Mouse (Mus musculus): ENCODE measurements around the gene Clec4a3. TPM values are rescaled to one million over a fixed set of nuclear protein-coding genes. Genes with fewer than 3 reads are reported as not detected.

The Clec4a3 gene
- polyA plus RNA-seq (2014; fragmentation: Nextera tagmentation; extraction: Ambion mirVana) = 2.5 and 2.6 TPM in 2 replicates

- H3K36me3 ChIP-seq (ENCODE audit: control insufficient read depth, insufficient read depth, low read length) = no peaks in the 10 kb centered on the region
- 87% methylated on average over 8 of the region's 8 CpGs for WGBS
Observed at GRCm38 (mm10) chr6:122952401-122952800, at the start of gene Clec4a3. Gene Clec4a3 (plus strand): TSS chr6:122952515.

GRCm38 (mm10) chr6:122919922-122920321 lies 32.4 kb upstream of the Clec4a3 start:
- Histone ChIP-seq H3K27me3 (ENCODE audit: control insufficient read depth, insufficient read depth, low read length) (no peaks in the 10 kb centered on the region), H3K4me2 (replicated peaks; ENCODE audit: low read depth, low read length) (no peak overlapping the region), H3K36me3 (ENCODE audit: control insufficient read depth, insufficient read depth, low read length) (no peaks in the 10 kb centered on the region), H3K9me3 (ENCODE audit: control insufficient read depth, low read length) (no peaks in the 10 kb centered on the region), H3K27ac (ENCODE audit: low read depth, low read length) (no peak overlapping the region), H3K9ac (ENCODE audit: low read depth, low read length) (no peak overlapping the region), H3K4me1 (ENCODE audit: control insufficient read depth, insufficient read depth, low read length) (no peaks in the 10 kb centered on the region), H3K4me3 (ENCODE audit: low read length) (no peak overlapping the region)
- 15% methylated on average over 4 of the region's 4 CpGs for WGBS
- ATAC-seq (ENCODE audit: low FRiP score, low TSS enrichment) = peak; percentile 62; the same call in 1 of the 2 replicates

More at GRCm38 (mm10) chr6:122952401-122952800, at the start of gene Clec4a3:
- no peak within 1 kb of the TSS for H3K4me2 ChIP-seq (replicated peaks; ENCODE audit: low read depth, low read length)
- no peak within 1 kb of the TSS for H3K4me3 ChIP-seq (ENCODE audit: low read length)
- H3K4me1 ChIP-seq (ENCODE audit: control insufficient read depth, insufficient read depth, low read length) = no peaks in the 10 kb centered on the region
- H3K27me3 ChIP-seq (ENCODE audit: control insufficient read depth, insufficient read depth, low read length) = no peaks in the 10 kb centered on the region
- H3K9me3 ChIP-seq (ENCODE audit: control insufficient read depth, low read length) = no peaks in the 10 kb centered on the region
- no peak for ATAC-seq (ENCODE audit: low FRiP score, low TSS enrichment)
- H3K9ac ChIP-seq (ENCODE audit: low read depth, low read length) = no peak within 1 kb of the TSS
- H3K27ac ChIP-seq (ENCODE audit: low read depth, low read length) = no peak within 1 kb of the TSS

- no peak within 1 kb of the TSS for H3K4me2 ChIP-seq (replicated peaks; ENCODE audit: low read depth, low read length)
- H3K4me3 ChIP-seq (ENCODE audit: low read length) = no peak within 1 kb of the TSS
- no peaks in the 10 kb centered on the region for H3K27me3 ChIP-seq (ENCODE audit: control insufficient read depth, insufficient read depth, low read length)
- no peaks in the 10 kb centered on the region for H3K4me1 ChIP-seq (ENCODE audit: control insufficient read depth, insufficient read depth, low read length)
- H3K27ac ChIP-seq (ENCODE audit: low read depth, low read length) = no peak within 1 kb of the TSS
- ATAC-seq (ENCODE audit: low FRiP score, low TSS enrichment) = no peak
- no peaks in the 10 kb centered on the region for H3K36me3 ChIP-seq (ENCODE audit: control insufficient read depth, insufficient read depth, low read length)
- 55% methylated on average over 4 of the region's 4 CpGs for WGBS
- H3K9ac ChIP-seq (ENCODE audit: low read depth, low read length) = no peak within 1 kb of the TSS
- no peaks in the 10 kb centered on the region for H3K9me3 ChIP-seq (ENCODE audit: control insufficient read depth, low read length)
Observed at GRCm38 (mm10) chr6:122921451-122921850, 30.9 kb upstream of the Clec4a3 start, which contains the start of gene Clec4a1. Gene Clec4a1 (plus strand): TSS chr6:122921848.

- Histone ChIP-seq H3K27me3 (ENCODE audit: control insufficient read depth, insufficient read depth, low read length) (no peaks in the 10 kb centered on the region), H3K4me1 (ENCODE audit: control insufficient read depth, insufficient read depth, low read length) (no peaks in the 10 kb centered on the region), H3K4me3 (ENCODE audit: low read length) (no peak overlapping the region), H3K27ac (ENCODE audit: low read depth, low read length) (no peak overlapping the region), H3K4me2 (replicated peaks; ENCODE audit: low read depth, low read length) (no peak overlapping the region), H3K9ac (ENCODE audit: low read depth, low read length) (no peak overlapping the region), H3K36me3 (ENCODE audit: control insufficient read depth, insufficient read depth, low read length) (no peaks in the 10 kb centered on the region), H3K9me3 (ENCODE audit: control insufficient read depth, low read length) (no peaks in the 10 kb centered on the region)
- ATAC-seq (ENCODE audit: low FRiP score, low TSS enrichment) = no peak
- 83% methylated on average over 3 of the region's 3 CpGs for WGBS
Observed at GRCm38 (mm10) chr6:122934845-122935244, 17.5 kb upstream of the Clec4a3 start.

GRCm38 (mm10) chr6:122939618-122940017 lies 12.7 kb upstream of the Clec4a3 start:
- Histone ChIP-seq H3K27me3 (ENCODE audit: control insufficient read depth, insufficient read depth, low read length) (no peaks in the 10 kb centered on the region), H3K9me3 (ENCODE audit: control insufficient read depth, low read length) (no peaks in the 10 kb centered on the region), H3K4me2 (replicated peaks; ENCODE audit: low read depth, low read length) (no peak overlapping the region), H3K36me3 (ENCODE audit: control insufficient read depth, insufficient read depth, low read length) (no peaks in the 10 kb centered on the region), H3K4me3 (ENCODE audit: low read length) (no peak overlapping the region), H3K4me1 (ENCODE audit: control insufficient read depth, insufficient read depth, low read length) (no peaks in the 10 kb centered on the region), H3K9ac (ENCODE audit: low read depth, low read length) (no peak overlapping the region), H3K27ac (ENCODE audit: low read depth, low read length) (no peak overlapping the region)
- no peak for ATAC-seq (ENCODE audit: low FRiP score, low TSS enrichment)
- 85% methylated on average over 5 of the region's 5 CpGs for WGBS

- WGBS = 93% methylated on average over 2 of the region's 2 CpGs
- Histone ChIP-seq H3K4me1 (ENCODE audit: control insufficient read depth, insufficient read depth, low read length) (no peaks in the 10 kb centered on the region), H3K4me2 (replicated peaks; ENCODE audit: low read depth, low read length) (no peak overlapping the region), H3K36me3 (ENCODE audit: control insufficient read depth, insufficient read depth, low read length) (no peaks in the 10 kb centered on the region), H3K4me3 (ENCODE audit: low read length) (no peak overlapping the region), H3K9me3 (ENCODE audit: control insufficient read depth, low read length) (no peaks in the 10 kb centered on the region), H3K9ac (ENCODE audit: low read depth, low read length) (no peak overlapping the region), H3K27ac (ENCODE audit: low read depth, low read length) (no peak overlapping the region), H3K27me3 (ENCODE audit: control insufficient read depth, insufficient read depth, low read length) (no peaks in the 10 kb centered on the region)
- no peak for ATAC-seq (ENCODE audit: low FRiP score, low TSS enrichment)
Observed at GRCm38 (mm10) chr6:122946760-122947159, 5.6 kb upstream of the Clec4a3 start.

GRCm38 (mm10) chr6:122964562-122964961 lies 12.2 kb downstream of the Clec4a3 start:
- Histone ChIP-seq H3K27ac (ENCODE audit: low read depth, low read length) (no peak overlapping the region), H3K4me2 (replicated peaks; ENCODE audit: low read depth, low read length) (no peak overlapping the region), H3K9ac (ENCODE audit: low read depth, low read length) (no peak overlapping the region), H3K4me1 (ENCODE audit: control insufficient read depth, insufficient read depth, low read length) (no peaks in the 10 kb centered on the region), H3K27me3 (ENCODE audit: control insufficient read depth, insufficient read depth, low read length) (no peaks in the 10 kb centered on the region), H3K36me3 (ENCODE audit: control insufficient read depth, insufficient read depth, low read length) (no peaks in the 10 kb centered on the region), H3K9me3 (ENCODE audit: control insufficient read depth, low read length) (peaks cover 2% of the 10 kb centered on the region; the same call in 1 of the 2 replicates), H3K4me3 (ENCODE audit: low read length) (no peak overlapping the region)
- WGBS = 92% methylated on average over 2 of the region's 2 CpGs
- ATAC-seq (ENCODE audit: low FRiP score, low TSS enrichment) = no peak

GRCm38 (mm10) chr6:122969048-122969447 lies 16.7 kb downstream of the Clec4a3 start:
- Histone ChIP-seq H3K9ac (ENCODE audit: low read depth, low read length) (no peak overlapping the region), H3K27ac (ENCODE audit: low read depth, low read length) (no peak overlapping the region), H3K4me1 (ENCODE audit: control insufficient read depth, insufficient read depth, low read length) (no peaks in the 10 kb centered on the region), H3K36me3 (ENCODE audit: control insufficient read depth, insufficient read depth, low read length) (no peaks in the 10 kb centered on the region), H3K4me2 (replicated peaks; ENCODE audit: low read depth, low read length) (no peak overlapping the region), H3K27me3 (ENCODE audit: control insufficient read depth, insufficient read depth, low read length) (no peaks in the 10 kb centered on the region), H3K4me3 (ENCODE audit: low read length) (no peak overlapping the region), H3K9me3 (ENCODE audit: control insufficient read depth, low read length) (no peaks in the 10 kb centered on the region)
- WGBS = 88% methylated on average over 2 of the region's 2 CpGs
- no peak for ATAC-seq (ENCODE audit: low FRiP score, low TSS enrichment)

- no peaks in the 10 kb centered on the region for H3K27me3 ChIP-seq (ENCODE audit: control insufficient read depth, insufficient read depth, low read length)
- H3K4me2 ChIP-seq (replicated peaks; ENCODE audit: low read depth, low read length) = no peak within 1 kb of the TSS
- no peak for ATAC-seq (ENCODE audit: low FRiP score, low TSS enrichment)
- no peak within 1 kb of the TSS for H3K4me3 ChIP-seq (ENCODE audit: low read length)
- H3K4me1 ChIP-seq (ENCODE audit: control insufficient read depth, insufficient read depth, low read length) = no peaks in the 10 kb centered on the region
- H3K9ac ChIP-seq (ENCODE audit: low read depth, low read length) = no peak within 1 kb of the TSS
- no peaks in the 10 kb centered on the region for H3K36me3 ChIP-seq (ENCODE audit: control insufficient read depth, insufficient read depth, low read length)
- WGBS = 89% methylated on average over 6 of the region's 6 CpGs
- peaks cover 3% of the 10 kb centered on the region; the same call in 1 of the 2 replicates for H3K9me3 ChIP-seq (ENCODE audit: control insufficient read depth, low read length)
- H3K27ac ChIP-seq (ENCODE audit: low read depth, low read length) = no peak within 1 kb of the TSS
Observed at GRCm38 (mm10) chr6:122989876-122990437, 37.6 kb downstream of the Clec4a3 start, which contains the start of gene Clec4a4. Gene Clec4a4 (plus strand): TSS chr6:122990367.

Measured in kidney, embryonic 14.5 days (tissue).